Mouse (Mus musculus) forelimb bud, embryonic 11.5 days (tissue): Measurements from ENCODE around the gene Cemip2.
"Not testable (repeated sequence)": the region's sequence is repeated elsewhere in the genome, so short reads cannot be mapped to it uniquely, and the experiment has no call there.

Source experiments
- DNase-seq: peaks from one replicate; pipeline ENCODE4 v3.0.0-alpha.2; 2012; ENCODE audit warnings: low read depth, low spot score

Gene Cemip2

DNA sequence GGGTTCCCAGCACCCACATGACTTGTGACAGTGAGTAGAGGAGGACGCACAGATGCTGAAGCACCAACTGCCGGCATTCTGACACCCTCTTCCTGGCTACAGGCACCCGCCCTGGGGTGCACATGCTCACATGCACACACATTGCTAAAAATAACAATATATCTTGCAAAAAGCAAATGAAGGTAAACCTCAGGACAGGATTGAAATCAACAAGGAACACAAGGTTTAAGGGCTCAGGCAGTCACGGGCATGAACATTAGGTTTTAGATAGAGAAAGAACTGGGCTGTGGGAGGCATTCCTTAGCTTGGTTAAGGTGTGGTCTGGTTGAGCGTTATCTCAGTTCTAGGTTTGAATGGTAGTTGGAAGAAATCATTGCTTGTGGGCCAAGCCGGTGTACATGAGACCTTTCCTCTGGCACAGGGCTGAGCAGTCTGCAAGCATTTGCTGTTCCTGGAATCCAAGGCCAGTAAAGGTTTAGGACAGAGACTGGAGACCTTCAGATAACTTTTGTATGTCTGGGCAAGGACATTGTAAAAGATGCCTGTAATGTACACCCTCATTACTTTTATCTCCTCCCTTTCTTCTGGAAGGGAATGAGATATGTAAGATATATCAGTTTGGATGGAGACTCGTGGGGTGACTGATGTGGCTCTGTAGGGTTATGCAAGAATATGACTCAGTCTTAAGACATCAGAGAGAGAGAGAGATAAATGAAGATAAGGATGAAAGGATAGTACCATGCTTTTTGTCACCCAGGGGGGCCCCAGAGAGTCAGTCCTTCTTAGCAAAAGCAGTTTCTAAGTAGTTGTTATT, 87.3 kb downstream of the Cemip2 start:
- DNase-seq: no peak

DNA sequence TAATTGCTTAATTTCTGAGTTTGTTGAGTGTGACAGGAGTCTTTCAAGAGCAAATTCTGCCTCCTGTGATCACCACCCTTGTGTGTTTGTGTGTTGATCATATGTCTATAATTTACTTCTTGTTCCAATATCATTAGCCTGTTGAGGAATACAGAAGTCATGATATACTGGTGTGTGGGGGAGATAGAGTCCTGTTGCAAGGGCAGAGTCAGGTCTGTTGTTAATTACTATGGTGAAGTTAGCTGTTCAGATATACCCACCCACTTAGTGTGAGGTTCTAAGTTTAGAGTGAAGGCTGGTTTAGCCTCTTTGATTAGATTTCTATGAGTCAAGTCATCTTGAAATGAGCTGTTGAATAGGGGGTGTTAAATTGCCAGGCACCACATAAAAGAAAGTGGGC, 88.0 kb downstream of the Cemip2 start:
- DNase-seq: no peak

DNA sequence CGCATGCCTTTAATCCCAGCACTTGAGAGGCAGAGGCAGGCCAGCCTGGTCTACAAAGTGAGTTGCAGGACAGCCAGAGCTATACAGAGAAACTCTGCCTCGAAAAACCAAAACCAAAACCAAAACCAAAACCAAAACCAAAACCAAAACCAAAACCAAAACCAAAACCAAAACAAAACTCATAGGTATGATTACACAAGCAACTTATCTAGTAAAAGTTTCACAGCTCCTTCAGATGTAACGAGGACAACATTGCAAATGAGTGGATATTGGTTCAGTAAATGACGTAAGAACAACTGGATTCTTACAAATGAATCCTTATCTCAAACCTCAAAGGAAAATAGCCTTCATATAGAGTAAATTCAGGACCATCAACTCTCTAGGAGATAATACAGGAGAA, 88.6 kb downstream of the Cemip2 start:
- DNase-seq: not testable (repeated sequence)

DNA sequence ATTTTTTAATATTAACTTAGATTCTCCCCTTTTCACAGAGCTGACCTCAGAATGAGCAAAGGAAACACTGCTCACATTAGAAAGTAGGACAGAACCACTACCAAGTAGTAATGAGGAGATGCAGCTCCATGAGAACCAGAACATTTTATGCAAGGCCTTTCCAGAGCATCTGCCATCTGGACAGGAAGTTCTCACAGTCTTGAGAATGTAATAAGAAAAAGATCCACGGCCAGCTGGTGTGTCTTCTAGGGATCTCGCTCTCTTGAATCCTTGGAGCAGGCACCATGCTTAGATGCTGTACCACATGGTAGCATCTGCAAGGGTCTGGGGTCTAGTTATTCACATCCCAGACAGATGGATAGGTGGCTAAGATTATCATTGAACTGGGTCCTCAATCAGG, 90.3 kb downstream of the Cemip2 start:
- no peak for DNase-seq

DNA sequence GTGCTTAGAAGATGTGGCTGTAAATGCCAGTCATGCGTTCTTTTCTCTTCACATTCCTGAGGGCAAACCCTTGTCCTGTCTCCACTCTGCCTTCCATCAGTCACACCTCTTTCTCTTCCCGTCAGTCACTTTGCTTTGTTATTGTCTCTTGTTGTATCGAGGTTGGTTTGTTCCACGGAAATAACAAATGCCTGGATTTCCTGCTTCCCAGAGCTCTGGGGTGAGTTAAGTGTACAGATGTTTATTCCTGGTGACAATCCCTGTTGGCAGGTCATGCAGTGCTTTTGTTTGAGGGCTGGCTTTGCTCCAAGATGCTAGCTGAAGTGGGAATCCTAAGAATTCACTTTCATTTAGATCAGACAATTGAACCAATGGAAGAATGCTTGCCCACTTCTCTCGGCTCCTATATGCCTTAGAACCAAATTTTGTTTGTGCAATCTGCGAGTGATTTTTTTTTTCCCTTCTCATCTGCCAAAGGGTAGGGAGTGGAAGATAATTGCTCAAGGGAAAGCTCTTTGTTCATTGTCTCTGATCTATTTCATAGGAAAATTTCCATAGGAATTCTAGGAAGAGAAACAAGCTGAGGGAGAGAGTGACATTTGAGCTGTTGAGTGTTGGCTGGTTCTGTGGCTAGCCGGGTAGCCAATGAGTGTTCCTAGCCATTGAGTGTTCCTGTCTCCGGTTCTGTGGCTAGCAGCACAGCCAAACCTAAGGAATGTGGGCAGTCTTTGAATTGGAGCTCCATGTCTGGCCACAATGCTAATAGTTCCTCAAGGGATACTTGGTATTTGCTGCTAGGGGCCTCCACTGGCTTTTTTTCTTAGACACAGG, 104.2 kb downstream of the Cemip2 start:
- peak; percentile 32 for DNase-seq

DNA sequence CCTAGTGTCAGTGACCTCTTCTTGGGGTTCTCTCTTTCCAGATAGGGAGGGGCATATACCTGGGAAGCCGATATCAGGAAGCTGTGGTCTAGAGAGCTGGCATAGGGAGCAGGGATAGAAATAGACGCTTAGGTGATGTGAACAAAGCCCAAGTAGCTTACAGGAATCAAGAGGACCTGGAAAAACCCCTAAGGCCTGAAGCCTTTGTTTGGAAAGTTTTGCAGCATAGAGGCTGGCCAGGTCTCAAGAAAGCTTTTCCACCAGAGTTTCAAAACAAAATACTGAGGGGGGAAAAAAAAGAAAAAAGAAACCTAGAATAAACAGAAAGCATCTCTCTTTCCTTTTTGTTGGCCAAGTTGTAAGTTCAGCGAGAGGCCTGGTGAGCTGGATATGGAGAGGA, 104.9 kb downstream of the Cemip2 start:
- no peak for DNase-seq

DNA sequence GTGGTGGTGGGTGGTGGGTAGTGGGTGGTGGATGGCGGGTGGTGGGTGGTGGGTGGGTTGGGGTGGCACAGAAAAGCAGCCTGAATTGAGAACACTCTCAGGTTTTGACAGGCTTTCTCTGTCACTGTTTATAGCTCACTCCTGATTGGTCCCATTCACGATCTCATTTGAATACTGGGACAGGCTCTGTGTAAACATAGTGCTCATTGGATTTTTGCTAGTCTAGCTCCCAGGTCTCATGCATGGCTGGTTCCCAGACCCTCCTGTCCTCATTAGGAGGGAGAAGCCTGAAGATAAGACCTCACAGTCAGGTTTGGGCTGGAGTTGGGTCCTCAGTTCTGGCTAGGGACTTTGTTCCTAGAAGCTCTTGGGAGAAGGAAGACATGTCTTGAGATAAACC, 105.8 kb downstream of the Cemip2 start:
- no peak for DNase-seq

DNA sequence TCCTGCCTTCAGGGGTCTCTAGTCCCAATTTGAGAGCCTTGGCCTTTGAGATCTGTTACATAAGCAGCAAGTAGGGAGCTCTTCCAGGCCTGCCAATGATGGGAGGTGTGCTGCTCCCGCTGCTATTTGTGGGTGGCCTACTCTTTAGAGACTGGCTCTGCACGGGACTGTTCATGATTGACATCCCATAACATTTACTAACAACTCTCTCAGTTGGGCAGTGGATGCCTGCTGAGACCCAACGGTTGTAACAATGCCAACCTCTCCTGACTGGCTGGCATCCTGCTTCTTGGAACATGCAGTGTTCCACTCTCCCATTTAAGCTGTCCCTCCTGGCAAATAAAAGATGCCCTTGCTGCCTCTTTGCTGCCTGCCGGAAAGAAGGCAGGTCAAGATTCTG, 106.2 kb downstream of the Cemip2 start:
- no peak for DNase-seq

DNA sequence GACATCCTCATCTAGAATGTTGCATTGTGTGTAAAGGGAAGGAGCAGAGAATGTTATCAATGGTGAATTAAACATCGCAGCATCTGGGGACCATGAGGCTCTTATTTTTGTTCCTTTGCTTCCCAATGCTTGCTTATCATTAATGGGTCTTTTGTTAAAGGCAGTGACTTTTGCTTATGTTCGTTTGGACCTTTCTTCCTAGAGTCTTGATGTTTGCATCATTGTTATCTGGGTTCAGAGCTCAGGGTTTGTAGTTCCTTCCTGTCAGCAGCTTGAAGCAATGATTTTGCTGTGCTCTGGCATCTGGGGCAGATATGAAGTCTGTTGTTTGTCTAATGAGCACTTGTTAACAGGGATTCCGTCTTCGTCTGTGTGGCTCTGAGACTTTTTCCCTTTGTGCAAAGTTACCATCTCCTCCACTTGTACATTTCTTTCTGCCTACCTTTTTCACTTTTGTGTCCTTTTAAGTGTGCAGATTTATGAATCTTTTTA, 108.1 kb downstream of the Cemip2 start:
- DNase-seq: no peak

DNA sequence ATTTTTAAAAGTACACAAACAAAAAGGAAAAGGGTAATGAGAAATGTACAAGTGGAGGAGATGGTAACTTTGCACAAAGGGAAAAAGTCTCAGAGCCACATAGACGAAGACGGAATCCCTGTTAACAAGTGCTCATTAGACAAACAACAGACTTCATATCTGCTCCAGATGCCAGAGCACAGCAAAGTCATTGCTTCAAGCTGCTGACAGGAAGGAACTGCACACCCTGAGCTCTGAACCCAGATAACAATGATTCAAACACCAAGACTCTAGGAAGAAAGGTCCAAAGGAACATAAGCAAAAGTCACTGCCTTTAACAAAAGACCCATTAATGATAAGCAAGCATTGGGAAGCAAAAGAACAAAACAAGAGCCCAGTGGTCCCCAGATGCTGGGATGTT, 112.6 kb downstream of the Cemip2 start:
- no peak for DNase-seq

DNA sequence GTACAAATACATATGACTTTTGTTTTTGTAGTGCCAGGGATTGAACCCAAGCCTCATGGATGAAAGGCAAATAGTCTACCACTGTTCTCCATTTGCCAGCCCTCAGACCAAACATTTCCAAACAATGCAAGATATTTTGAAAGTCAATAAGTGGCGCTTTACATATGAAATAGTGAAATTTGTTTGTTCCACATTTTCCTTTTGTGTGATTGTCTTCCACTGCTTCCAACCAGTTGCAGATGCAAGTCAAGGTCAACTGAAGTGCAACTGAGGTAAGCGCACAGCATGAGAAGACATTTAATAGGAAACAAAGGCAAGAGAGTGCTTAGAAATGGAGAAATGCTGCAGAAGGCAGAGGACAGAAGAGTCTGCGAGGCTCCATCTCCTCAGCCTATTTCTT, 116.7 kb downstream of the Cemip2 start:
- no peak for DNase-seq

DNA sequence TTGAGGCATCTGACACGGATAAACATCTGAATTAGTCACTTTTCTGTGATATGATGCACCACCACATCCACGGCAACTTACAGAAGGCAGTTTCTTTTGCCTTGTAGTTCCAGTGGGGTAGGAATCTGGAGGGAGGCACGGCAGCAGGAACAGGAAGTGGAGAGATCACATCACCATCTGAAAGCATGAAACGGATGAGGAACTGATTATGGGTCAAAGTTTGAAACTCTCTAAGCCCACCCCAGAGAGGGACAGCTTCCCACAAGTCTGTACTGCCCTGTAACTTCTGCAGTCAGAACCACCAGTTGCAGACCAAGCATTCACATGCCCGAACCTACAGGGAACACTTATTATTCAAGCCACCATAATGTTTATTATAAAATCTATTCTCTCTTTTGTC, 117.4 kb downstream of the Cemip2 start:
- DNase-seq: no peak

DNA sequence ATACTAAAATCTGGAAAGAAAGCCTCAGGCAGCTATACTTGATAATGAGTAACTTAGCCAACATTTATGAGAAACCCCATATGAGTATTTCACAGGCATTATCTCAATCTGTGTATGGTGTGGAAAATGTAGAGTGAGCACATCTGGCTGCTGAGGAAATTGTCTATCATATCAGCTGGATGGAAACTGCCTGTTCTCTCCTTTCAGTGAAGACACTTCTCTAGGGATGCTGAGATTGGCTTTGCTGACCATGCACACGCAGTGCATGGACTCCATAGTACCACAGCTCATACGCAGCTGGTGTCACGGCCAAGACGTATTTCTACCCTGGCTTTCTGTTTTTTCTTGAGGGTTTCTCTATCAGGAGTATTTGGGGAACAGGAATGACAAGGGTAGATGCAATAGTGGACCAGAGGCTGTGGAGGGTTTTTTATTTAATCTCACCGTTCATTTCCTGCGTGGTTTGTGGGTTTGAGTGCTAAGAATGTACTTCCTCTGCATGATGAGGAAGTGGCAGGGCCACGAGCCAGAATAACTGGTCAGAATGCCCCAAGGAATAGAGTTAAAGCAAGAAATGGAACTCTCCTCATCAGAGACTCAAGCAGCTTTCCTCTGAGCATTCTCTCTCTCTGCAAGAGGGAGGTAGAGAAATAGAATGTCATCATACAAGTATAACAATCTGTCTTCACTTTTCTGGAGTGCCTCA, 119.1 kb downstream of the Cemip2 start:
- no peak for DNase-seq

DNA sequence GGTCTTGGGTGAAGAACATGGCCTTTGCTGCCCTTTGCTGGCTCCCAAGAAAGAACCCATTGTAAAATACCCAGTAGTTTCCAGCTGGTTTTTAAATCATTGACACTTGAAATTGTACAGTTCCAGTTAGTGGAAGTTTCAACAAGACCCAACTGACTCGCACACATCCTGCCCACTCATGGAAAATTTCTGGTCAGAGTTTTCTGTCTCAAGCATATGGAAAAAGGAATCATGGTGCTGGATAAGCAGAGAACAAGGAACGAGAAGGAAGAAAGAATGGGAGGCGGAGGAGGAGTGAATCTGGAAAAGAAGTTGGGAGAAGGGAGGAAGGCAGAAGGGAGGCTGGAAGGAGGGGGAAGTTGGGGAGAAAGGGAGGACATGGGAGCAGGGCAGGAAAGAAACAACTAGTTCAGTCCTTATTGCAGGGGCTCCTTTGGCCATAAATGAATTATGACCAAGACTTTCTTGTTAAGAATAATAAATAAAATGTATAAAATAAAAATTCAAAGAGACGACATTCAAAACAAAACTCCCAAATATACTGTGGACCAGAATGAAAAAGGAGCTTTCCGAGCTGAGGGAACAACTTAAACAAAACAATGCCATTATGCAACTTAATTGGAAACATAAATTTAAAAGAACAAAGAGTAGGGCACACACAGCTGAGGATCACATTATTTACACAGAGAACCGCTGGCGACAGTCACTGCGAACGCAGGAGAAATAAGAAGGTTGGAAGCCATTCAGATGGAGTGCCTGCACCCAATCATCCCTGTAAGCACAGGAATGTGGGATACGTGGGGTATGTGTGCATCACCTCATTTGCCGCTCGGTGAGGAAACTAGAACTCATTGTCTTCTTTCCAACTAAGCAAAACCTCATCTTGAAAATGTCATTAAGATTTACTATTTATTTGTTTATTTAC, 120.1 kb downstream of the Cemip2 start:
- no peak for DNase-seq
